Mouse (Mus musculus) heart, embryonic 13.5 days (tissue): ENCODE measurements around the gene Glb1l. TPM values are rescaled to one million over a fixed set of nuclear protein-coding genes. Genes with fewer than 3 reads are reported as not detected.

Experiments
- ATAC-seq: fragments of 200-750 bp; cut with Nextera tagmentation; 2 replicates; pipeline ENCODE4 v1.8.0; 2017; ENCODE audit warnings: moderate TSS enrichment; ENCODE audit not compliant: insufficient number of reproducible peaks, low FRiP score, low TSS enrichment; ENCODE audit errors: extremely low read depth
- H3K27ac ChIP-seq: fragments of 300-500 bp; sonication (generic); replicated peaks from 2 replicates; pipeline ENCODE4 v1.5.1; 2015; ENCODE audit warnings: moderate library complexity, mild to moderate bottlenecking, inconsistent platforms
- H3K27me3 ChIP-seq: fragments of 300-500 bp; sonication (generic); replicated peaks from 2 replicates; pipeline ENCODE4 v1.6.1; 2015; ENCODE audit warnings: mild to moderate bottlenecking, inconsistent platforms
- H3K36me3 ChIP-seq: fragments of 300-500 bp; sonication (generic); 2 replicates; pipeline ENCODE4 v1.6.1; 2015; ENCODE audit warnings: mild to moderate bottlenecking, inconsistent platforms
- H3K4me1 ChIP-seq: fragments of 300-500 bp; sonication (generic); 2 replicates; pipeline ENCODE4 v1.6.1; 2015; ENCODE audit warnings: inconsistent platforms
- H3K4me2 ChIP-seq: fragments of 300-500 bp; sonication (generic); 2 replicates; pipeline ENCODE4 v1.6.1; 2015; ENCODE audit warnings: inconsistent platforms, mild to moderate bottlenecking, moderate library complexity
- H3K4me3 ChIP-seq: fragments of 300-500 bp; sonication (generic); 2 replicates; pipeline ENCODE4 v1.5.1; 2015; ENCODE audit warnings: moderate library complexity, mild to moderate bottlenecking, inconsistent platforms
- H3K9ac ChIP-seq: fragments of 300-500 bp; sonication (generic); 2 replicates; pipeline ENCODE4 v1.6.1; 2015; ENCODE audit warnings: inconsistent platforms, mild to moderate bottlenecking, moderate library complexity
- H3K9me3 ChIP-seq: fragments of 300-500 bp; sonication (generic); 2 replicates; pipeline ENCODE4 v1.6.1; 2016; ENCODE audit warnings: inconsistent platforms
- WGBS: fragments of 180-500 bp; shearing (Covaris S2); methylation state at CpG from one replicate; pipeline ENCODE4 v1.1.7; 2015; ENCODE audit warnings: mixed read lengths; 5-methylcytosine and 5-hydroxymethylcytosine counted together
- microRNA-seq: library from miRNA; unstranded; fragments of <30 nt; microRNA quantifications from one replicate; pipeline ENCODE4, GENCODE M21; 2016
- polyA plus RNA-seq: library from polyadenylated mRNA; unstranded; fragments of >200 nt; fragmentation: Nextera tagmentation; extraction: Ambion mirVana; gene quantifications from 2 replicates; pipeline ENCODE4 v1.2.1, GENCODE M21; 2015

The Glb1l gene
- polyA plus RNA-seq, 1 experiment from 2014 or later: 8.2 TPM

GRCm38 (mm10) chr1:75168472-75169464, 41.8 kb downstream of the Glb1l start, which contains the start of gene Zfand2b:
Gene Zfand2b, plus strand, starts transcription at chr1:75168646.
- peaks cover 42% of the 10 kb centered on the region for H3K36me3 ChIP-seq
- ATAC-seq: peak; percentile 98
- WGBS: 1% methylated on average over 59 of the region's 59 CpGs
- peaks cover 15% of the 10 kb centered on the region for H3K4me1 ChIP-seq
- peak within 1 kb of the TSS; percentile 70 for H3K4me3 ChIP-seq
- H3K4me2 ChIP-seq: peak within 1 kb of the TSS; percentile 83
- H3K27ac ChIP-seq: peak within 1 kb of the TSS; percentile 87
- H3K9ac ChIP-seq: peak within 1 kb of the TSS; percentile 86
- no peaks in the 10 kb centered on the region for H3K27me3 ChIP-seq
- no peaks in the 10 kb centered on the region for H3K9me3 ChIP-seq

- H3K4me1 ChIP-seq: peaks cover 15% of the 10 kb centered on the region
- peak overlapping the region; percentile 86 for H3K9ac ChIP-seq
- no peaks in the 10 kb centered on the region for H3K9me3 ChIP-seq
- H3K4me3 ChIP-seq: peak overlapping the region; percentile 70
- no peaks in the 10 kb centered on the region for H3K27me3 ChIP-seq
- peaks cover 36% of the 10 kb centered on the region for H3K36me3 ChIP-seq
- ATAC-seq: no peak
- peak overlapping the region; percentile 87 for H3K27ac ChIP-seq
- 8% methylated on average over 7 of the region's 7 CpGs for WGBS
- H3K4me2 ChIP-seq: peak overlapping the region; percentile 83
Observed at GRCm38 (mm10) chr1:75168093-75168471, 42.5 kb downstream of the Glb1l start.

DNA sequence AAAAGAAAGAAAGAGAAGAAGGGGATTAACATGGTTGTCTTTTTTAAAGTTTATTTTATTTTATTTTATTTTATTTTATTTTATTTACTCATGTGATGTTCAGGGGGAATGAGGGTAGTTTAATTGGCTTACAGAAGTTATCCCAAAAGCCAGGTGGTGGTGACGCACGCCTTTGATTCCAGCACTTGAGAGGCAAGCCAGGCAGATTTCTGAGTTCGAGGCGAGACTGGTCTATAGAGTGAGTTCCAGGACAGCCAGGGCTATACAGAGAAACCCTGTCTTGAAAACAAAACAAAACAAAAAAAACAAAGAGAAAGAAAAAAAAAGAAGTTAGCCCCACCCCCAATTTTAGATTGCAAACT, 50.4 kb downstream of the Glb1l start:
- Histone ChIP-seq H3K4me3 (no peak overlapping the region), H3K27me3 (no peaks in the 10 kb centered on the region), H3K27ac (no peak overlapping the region), H3K4me1 (no peaks in the 10 kb centered on the region), H3K9ac (no peak overlapping the region), H3K9me3 (no peaks in the 10 kb centered on the region), H3K4me2 (no peak overlapping the region), H3K36me3 (no peaks in the 10 kb centered on the region)
- no peak for ATAC-seq
- whole genome bisulfite sequencing: 53% methylated on average over 4 of the region's 4 CpGs

DNA sequence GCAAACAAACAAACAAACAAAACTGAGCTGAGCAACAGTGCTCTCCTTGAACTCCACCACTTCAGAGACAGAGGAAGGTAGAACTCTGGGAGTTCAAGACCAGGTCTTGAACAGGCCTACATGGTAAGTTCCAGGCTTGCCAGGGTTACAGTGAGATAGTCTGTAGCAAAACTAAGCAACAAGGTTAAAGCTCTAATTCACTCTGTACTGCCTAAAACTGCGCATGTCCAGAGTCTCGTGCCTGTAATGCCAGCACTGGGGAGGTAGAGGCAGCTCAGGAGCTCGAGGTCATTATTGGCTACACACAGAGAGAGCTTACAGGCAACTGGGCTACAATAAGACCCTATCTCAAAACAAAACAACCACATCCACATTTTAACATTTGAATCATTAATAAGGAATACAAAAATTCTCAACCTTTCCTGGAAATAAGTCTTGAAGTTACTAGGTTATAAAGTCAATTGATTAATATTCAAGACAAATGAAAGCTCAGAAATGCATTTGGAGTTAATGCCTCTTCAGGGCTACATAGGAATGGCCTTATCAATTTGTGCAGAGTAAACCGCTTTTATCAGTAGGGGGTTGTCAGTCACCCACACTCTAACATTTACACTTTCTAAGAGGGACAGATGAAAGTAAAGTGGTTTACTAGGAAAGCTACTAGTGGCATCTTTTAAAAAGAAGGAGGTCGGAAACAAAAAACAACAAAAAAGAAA, 50.9 kb downstream of the Glb1l start:
- Histone ChIP-seq H3K9me3 (no peaks in the 10 kb centered on the region), H3K4me3 (no peak overlapping the region), H3K9ac (no peak overlapping the region), H3K36me3 (no peaks in the 10 kb centered on the region), H3K27ac (no peak overlapping the region), H3K4me1 (no peaks in the 10 kb centered on the region), H3K4me2 (no peak overlapping the region), H3K27me3 (no peaks in the 10 kb centered on the region)
- 45% methylated on average over 5 of the region's 5 CpGs for WGBS
- ATAC-seq: no peak

DNA sequence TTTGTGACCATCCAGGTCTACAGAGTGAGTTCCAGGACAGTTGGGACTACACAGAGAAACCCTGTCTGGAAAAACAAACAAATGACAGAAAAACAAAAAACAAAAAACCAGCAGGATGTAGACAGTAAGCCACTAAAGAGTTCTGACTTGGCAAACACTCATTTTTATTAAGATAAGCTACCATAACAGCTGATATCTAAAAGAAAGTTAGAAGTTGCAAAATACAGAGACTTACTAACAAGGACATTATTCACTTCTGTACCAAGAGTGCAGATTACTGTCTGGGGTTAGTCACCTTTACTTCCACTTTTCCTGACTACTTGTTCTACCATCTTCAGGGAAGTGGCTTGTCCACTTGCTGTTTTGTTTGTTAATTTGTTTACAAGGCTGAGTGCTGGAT, 51.6 kb downstream of the Glb1l start:
- Histone ChIP-seq H3K4me3 (no peak overlapping the region), H3K27me3 (no peaks in the 10 kb centered on the region), H3K36me3 (no peaks in the 10 kb centered on the region), H3K27ac (no peak overlapping the region), H3K4me2 (no peak overlapping the region), H3K9ac (no peak overlapping the region), H3K4me1 (no peaks in the 10 kb centered on the region), H3K9me3 (no peaks in the 10 kb centered on the region)
- no peak for ATAC-seq

GRCm38 (mm10) chr1:75155837-75156236, 54.8 kb downstream of the Glb1l start:
- H3K9ac ChIP-seq: no peak overlapping the region
- H3K27ac ChIP-seq: no peak overlapping the region
- no peaks in the 10 kb centered on the region for H3K9me3 ChIP-seq
- H3K4me1 ChIP-seq: no peaks in the 10 kb centered on the region
- ATAC-seq: no peak
- no peak overlapping the region for H3K4me2 ChIP-seq
- H3K36me3 ChIP-seq: no peaks in the 10 kb centered on the region
- H3K27me3 ChIP-seq: no peaks in the 10 kb centered on the region
- H3K4me3 ChIP-seq: no peak overlapping the region
- WGBS: 32% methylated on average over 3 of the region's 3 CpGs

DNA sequence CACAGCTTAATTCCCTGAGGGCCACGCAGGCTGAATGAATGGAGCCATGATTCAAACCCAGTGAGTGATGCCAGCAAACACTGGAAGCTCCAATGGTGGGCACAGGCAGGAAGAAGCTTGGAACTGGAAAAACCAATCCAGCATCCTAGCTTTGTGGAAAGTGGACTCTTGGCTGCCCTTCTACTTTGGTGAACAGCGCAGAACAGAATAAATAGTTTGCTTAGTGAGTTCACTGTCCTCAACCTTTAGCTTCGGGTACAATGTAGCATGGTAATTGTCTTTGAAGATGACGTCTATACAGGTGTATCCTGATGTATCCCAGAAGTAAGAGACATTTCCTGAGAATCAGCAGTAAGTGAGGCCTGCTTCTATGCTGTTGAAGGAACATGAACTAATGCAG, 61.9 kb downstream of the Glb1l start:
- H3K9ac ChIP-seq: no peak overlapping the region
- H3K27me3 ChIP-seq: no peaks in the 10 kb centered on the region
- peaks cover 62% of the 10 kb centered on the region for H3K36me3 ChIP-seq
- ATAC-seq: no peak
- H3K4me3 ChIP-seq: no peak overlapping the region
- H3K4me2 ChIP-seq: no peak overlapping the region
- no peak overlapping the region for H3K27ac ChIP-seq
- H3K4me1 ChIP-seq: peaks cover 6% of the 10 kb centered on the region
- no peaks in the 10 kb centered on the region for H3K9me3 ChIP-seq
- 92% methylated on average over 4 of the region's 4 CpGs for WGBS

Small RNA genes lying within 50 kb of the gene (microRNA-seq; reads per million reads assigned to microRNA genes)
- not detected for gene Gm27943

Other genes starting within 250 kb of the Glb1l start
- gene Nhej1, start 85.6 kb downstream of the Glb1l start, polyA plus RNA-seq: 7.6 and 7.9 TPM in 2 replicates
- gene Slc23a3, start 76.9 kb downstream of the Glb1l start, polyA plus RNA-seq: 0.41 and 1.0 TPM in 2 replicates
- 36.2 and 39.1 TPM in 2 replicates for gene Cnppd1, start 68.1 kb downstream of the Glb1l start, polyA plus RNA-seq
- 35.2 and 35.9 TPM in 2 replicates for gene Retreg2, start 68.0 kb downstream of the Glb1l start, polyA plus RNA-seq
- 27.2 and 31.7 TPM in 2 replicates for gene Zfand2b, start 42.2 kb downstream of the Glb1l start, polyA plus RNA-seq
- 14.8 and 17.6 TPM in 2 replicates for gene Abcb6, start 30.4 kb downstream of the Glb1l start, polyA plus RNA-seq
- gene Ankzf1, start 18.7 kb downstream of the Glb1l start, polyA plus RNA-seq: 23.7 and 26.4 TPM in 2 replicates
- 28.7 and 30.4 TPM in 2 replicates for gene Atg9a, start 18.6 kb downstream of the Glb1l start, polyA plus RNA-seq
- 81.2 and 96.6 TPM in 2 replicates for gene Stk16, start within 50 bp of the Glb1l start, polyA plus RNA-seq
- gene Tuba4a, start 9.1 kb upstream of the Glb1l start, polyA plus RNA-seq: 43.3 and 45.1 TPM in 2 replicates
- gene A630095N17Rik, start 21.3 kb upstream of the Glb1l start, polyA plus RNA-seq: not detected in 2 replicates
- gene Dnajb2, start 25.6 kb upstream of the Glb1l start, polyA plus RNA-seq: 30.5 and 32.6 TPM in 2 replicates
- gene Ptprn, start 53.7 kb upstream of the Glb1l start, polyA plus RNA-seq: 0.40 and 0.87 TPM in 2 replicates
- 0.75 TPM in 1 of 2 replicates, not detected in the other for gene Resp18, start 67.6 kb upstream of the Glb1l start, polyA plus RNA-seq
- gene Dnpep, start 107.2 kb upstream of the Glb1l start, polyA plus RNA-seq: 115 and 121 TPM in 2 replicates
- 393 and 426 TPM in 2 replicates for gene Des, start 149.5 kb upstream of the Glb1l start, polyA plus RNA-seq
- gene Speg, start 164.5 kb upstream of the Glb1l start, polyA plus RNA-seq: 55.1 and 58.8 TPM in 2 replicates
- 70.7 and 73.7 TPM in 2 replicates for gene Gmppa, start 225.1 kb upstream of the Glb1l start, polyA plus RNA-seq
- gene Asic4, start 239.6 kb upstream of the Glb1l start, polyA plus RNA-seq: 0.28 and 0.31 TPM in 2 replicates